Mouse (Mus musculus): ENCODE measurements around the gene Tmem94.

The Tmem94 gene

DNA sequence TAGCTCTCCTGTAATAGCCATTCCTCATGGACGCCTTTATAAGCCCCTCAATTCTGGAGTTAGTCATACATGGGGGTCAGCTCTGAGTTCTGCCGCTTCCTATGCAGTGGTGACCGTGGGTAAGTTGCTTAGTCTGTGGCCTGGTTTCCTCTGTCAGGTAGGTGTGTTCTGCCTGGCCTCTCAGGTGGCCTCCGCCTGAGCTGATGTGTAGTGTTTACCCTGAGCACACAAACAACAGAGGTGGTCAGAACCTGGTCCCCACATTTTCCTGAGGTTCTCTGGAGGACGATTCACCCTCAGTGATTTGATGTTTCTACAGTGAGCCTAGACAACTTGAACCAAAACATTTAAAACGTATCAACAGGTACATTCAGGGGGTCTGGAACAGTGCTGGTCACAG lies 66.8 kb downstream of the Tmem94 start:
- no peak for DNase-seq (ENCODE audit: low spot score in 2 of 2)

GRCm38 (mm10) chr11:115832523-115832922 lies 67.3 kb downstream of the Tmem94 start:
- no peak for DNase-seq (ENCODE audit: low spot score in 2 of 2)

- DNase-seq (ENCODE audit: low spot score in 2 of 2) = no peak
These were observed 67.8 kb downstream of the Tmem94 start for GRCm38 (mm10) chr11:115833021-115833513.

DNA sequence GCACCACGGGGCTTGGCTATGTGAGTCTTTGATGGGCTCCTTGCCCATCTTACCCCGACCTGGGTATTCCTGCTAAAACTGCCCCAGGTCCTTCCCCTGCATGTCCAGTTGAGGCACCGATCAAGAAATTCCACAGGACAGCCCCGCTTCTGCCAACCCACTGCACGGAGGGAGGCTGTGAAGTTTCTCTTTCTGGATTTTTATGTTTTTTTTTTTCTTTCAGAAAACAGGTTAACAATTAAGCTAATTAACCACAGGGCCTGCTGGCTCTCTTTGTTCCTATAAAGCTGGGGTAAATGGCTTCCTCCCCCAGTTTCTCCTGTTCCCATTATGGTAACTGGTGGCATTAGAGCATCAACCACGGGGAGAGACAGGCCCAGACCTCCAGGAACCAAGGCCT lies 68.8 kb downstream of the Tmem94 start:
- no peak for DNase-seq (ENCODE audit: low spot score in 2 of 2)

DNA sequence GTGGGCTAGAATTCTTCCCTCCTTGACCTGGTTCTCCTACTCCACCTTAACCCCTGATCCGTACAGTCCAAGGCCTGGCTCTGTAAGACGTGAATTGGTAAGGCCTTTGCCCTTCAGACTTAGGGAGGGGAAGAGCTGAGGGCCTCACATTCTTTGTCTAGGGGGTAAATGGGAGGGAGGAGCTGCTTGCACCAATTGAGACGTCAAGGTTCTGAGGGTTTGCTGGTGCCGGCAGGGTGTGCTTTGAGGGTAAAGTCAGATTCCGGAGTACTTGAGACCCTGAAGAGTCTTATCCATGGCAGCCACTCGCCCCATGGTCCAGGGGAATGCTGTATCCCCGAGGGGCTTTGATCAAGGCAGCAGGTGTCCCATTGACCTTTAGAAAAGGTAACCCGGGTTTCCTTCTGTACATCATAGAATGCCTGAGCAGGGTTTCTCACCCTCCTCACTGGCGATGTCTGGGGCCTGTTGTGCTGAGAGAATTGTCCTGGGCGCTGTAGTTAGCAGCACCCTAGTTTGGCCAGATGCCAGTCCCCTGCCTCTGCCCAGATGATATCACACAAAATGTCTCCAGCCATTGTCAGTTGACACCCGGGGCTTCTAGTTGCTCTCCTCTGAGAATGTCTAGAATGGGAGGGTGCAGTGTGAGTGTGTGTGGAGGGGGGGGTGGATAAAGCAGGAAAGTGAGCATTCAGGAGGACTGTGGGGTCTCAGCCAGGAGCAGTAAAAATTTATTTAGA lies 71.6 kb downstream of the Tmem94 start:
- no peak for DNase-seq (ENCODE audit: low spot score in 2 of 2)

- no peak for DNase-seq (ENCODE audit: low spot score in 2 of 2)
These were observed 72.5 kb downstream of the Tmem94 start for GRCm38 (mm10) chr11:115837606-115838345.

DNA sequence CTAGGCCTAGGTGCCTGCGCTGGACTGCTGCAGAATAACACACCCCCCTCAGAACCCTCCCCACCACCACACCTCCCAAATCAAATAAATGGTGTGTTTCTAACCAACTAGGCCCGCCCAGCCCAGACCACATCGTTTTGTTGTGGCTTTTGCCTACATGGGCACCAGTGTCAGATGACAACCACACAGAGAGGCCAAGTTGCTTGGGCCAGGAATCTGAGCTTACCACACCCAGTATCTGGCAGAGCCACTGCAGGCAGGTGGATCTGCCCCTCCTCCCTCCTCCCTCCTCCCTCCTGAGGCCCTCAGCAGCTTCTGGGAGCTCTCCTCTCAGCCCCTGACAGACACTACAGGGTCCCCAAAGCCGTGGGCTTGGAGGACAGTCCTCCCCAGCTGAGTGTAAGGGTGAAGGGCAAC lies 73.7 kb downstream of the Tmem94 start:
- no peak for DNase-seq (ENCODE audit: low spot score in 2 of 2)

- DNase-seq (ENCODE audit: low spot score in 2 of 2) = no peak
These were observed 74.5 kb downstream of the Tmem94 start for GRCm38 (mm10) chr11:115839732-115840131.

DNA sequence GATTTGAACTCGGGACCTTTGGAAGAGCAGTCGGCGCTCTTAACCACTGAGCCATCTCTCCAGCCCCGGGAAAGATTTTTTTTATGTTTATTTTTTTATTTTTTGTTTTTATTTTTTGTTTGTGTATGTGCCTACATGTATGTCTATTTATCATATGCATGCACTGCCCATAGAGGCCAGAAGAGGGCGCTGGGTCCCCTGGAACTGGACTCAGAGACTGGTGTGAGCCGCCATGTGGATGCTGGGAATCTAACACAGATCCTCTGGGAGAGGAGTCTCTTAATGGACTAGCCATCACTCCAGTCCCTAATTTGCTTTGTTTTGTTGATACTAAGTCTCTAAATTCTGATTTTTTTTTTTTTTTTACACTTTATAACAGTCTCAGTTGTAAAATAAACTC lies 75.8 kb downstream of the Tmem94 start:
- no peak for DNase-seq (ENCODE audit: low spot score in 2 of 2)

DNA sequence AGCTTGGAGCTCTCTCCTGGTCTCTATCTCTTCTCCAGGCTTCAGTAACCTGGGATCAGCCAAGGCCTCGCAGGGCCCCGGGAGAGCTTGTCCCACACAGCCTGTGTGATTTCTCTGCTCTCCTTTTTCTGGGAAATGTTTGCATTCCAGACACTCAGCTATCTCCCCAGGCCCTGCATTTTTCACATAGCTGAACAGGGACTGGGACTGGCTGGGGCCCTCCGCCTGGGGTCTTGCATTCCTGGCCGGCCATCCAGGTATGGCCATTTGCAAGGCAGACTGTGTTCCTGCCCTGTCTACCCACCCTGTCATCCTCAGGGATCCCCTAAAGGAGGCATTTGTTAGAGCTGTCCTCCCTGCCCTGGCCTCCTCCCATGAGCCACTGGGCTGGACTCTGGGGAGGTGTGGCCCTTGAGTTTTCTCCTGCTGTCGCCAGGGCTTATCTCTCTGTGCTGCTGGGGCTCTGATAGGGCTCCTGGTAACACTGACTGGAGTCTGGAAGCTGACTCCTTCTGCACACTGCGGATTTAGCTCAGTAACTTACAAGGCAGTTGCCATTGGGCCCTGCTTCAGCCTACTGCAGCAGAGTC lies 76.8 kb downstream of the Tmem94 start:
- DNase-seq (ENCODE audit: low spot score in 2 of 2) = no peak

GRCm38 (mm10) chr11:115843141-115843890 lies 78.1 kb downstream of the Tmem94 start:
- no peak for DNase-seq (ENCODE audit: low spot score in 2 of 2)

GRCm38 (mm10) chr11:115843891-115844239 lies 78.6 kb downstream of the Tmem94 start:
- no peak for DNase-seq (ENCODE audit: low spot score in 2 of 2)

GRCm38 (mm10) chr11:115844240-115844639 lies 79.0 kb downstream of the Tmem94 start:
- DNase-seq (ENCODE audit: low spot score in 2 of 2) = no peak

DNA sequence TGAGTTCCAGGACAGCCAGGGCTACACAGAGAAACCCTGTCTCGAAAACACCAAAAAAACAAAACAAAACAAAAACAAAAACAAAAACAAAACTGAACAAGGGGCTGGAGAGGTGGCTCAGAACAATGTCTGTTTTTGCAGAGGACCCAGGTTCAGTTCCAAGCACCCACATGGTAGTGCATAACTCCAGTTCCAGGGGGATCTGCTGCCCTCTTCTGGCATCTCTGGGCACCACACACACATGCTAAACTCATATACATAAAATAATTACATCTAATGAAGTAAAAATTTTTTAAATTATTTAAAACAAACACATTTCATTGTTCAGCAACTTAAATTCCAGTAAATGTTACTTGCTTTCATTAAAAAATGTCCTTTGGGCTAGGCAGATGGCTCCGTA lies 80.6 kb downstream of the Tmem94 start:
- no peak for DNase-seq (ENCODE audit: low spot score in 2 of 2)
